Mouse (Mus musculus): ENCODE results near the gene Aox1.
A peak's percentile ranks its signal among the peaks of the same experiment; 100 is the strongest.
"Not testable (repeated sequence)": the region's sequence is repeated elsewhere in the genome, so short reads cannot be mapped to it uniquely, and the experiment has no call there.

The Aox1 gene

GRCm38 (mm10) chr1:58029636-58030117 lies at the start of gene Aox1:
Gene Aox1 (plus strand): TSS chr1:58029931.
- DNase-seq (ENCODE audit: low spot score in 2 of 2): peak; percentile 16 to 25

GRCm38 (mm10) chr1:57989052-57989600 lies 40.6 kb upstream of the Aox1 start:
- no peak for DNase-seq (ENCODE audit: low spot score in 2 of 2)

GRCm38 (mm10) chr1:57991277-57991676 lies 38.5 kb upstream of the Aox1 start:
- DNase-seq (ENCODE audit: low spot score in 2 of 2): no peak

- peak; percentile 77 to 84 for DNase-seq (ENCODE audit: low spot score in 2 of 2)
Measured at GRCm38 (mm10) chr1:57995432-57996132, 34.1 kb upstream of the Aox1 start, which contains the start of gene Sgo2a. Gene Sgo2a (plus strand): TSS chr1:57995971.

GRCm38 (mm10) chr1:57996133-57996615 lies 33.6 kb upstream of the Aox1 start:
- DNase-seq (ENCODE audit: low spot score in 2 of 2): no peak

GRCm38 (mm10) chr1:57998146-57998545 lies 31.6 kb upstream of the Aox1 start:
- DNase-seq (ENCODE audit: low spot score in 2 of 2): no peak

- DNase-seq (ENCODE audit: low spot score in 2 of 2): not testable (repeated sequence)
Measured at GRCm38 (mm10) chr1:58006388-58006787, 23.3 kb upstream of the Aox1 start.

GRCm38 (mm10) chr1:58018856-58019255 lies 10.9 kb upstream of the Aox1 start, which contains the start of gene Kctd18:
Gene Kctd18 (minus strand): TSS chr1:58018956.
- no peak for DNase-seq (ENCODE audit: low spot score in 2 of 2)

GRCm38 (mm10) chr1:58027707-58028106 lies 2.0 kb upstream of the Aox1 start:
- DNase-seq (ENCODE audit: low spot score in 2 of 2): no peak

GRCm38 (mm10) chr1:58030156-58030871 lies 583 bp downstream of the Aox1 start:
- DNase-seq (ENCODE audit: low spot score in 2 of 2): peak; percentile 49 to 54

GRCm38 (mm10) chr1:58031160-58031769 lies 1.5 kb downstream of the Aox1 start:
- DNase-seq (ENCODE audit: low spot score in 2 of 2): no peak

GRCm38 (mm10) chr1:58037306-58037705 lies 7.6 kb downstream of the Aox1 start:
- not testable (repeated sequence) for DNase-seq (ENCODE audit: low spot score in 2 of 2)

GRCm38 (mm10) chr1:58045076-58045475 lies 15.3 kb downstream of the Aox1 start:
- DNase-seq (ENCODE audit: low spot score in 2 of 2): no peak

- DNase-seq (ENCODE audit: low spot score in 2 of 2): no peak
Measured at GRCm38 (mm10) chr1:58045546-58045945, 15.8 kb downstream of the Aox1 start.

- no peak for DNase-seq (ENCODE audit: low spot score in 2 of 2)
Measured at GRCm38 (mm10) chr1:58046721-58047290, 17.1 kb downstream of the Aox1 start.

- DNase-seq (ENCODE audit: low spot score in 2 of 2): no peak
Measured at GRCm38 (mm10) chr1:58049126-58049525, 19.4 kb downstream of the Aox1 start.

GRCm38 (mm10) chr1:58055598-58055997 lies 25.9 kb downstream of the Aox1 start:
- DNase-seq (ENCODE audit: low spot score in 2 of 2): no peak

- no peak for DNase-seq (ENCODE audit: low spot score in 2 of 2)
Measured at GRCm38 (mm10) chr1:58056074-58056807, 26.5 kb downstream of the Aox1 start.

GRCm38 (mm10) chr1:58056939-58057338 lies 27.2 kb downstream of the Aox1 start:
- DNase-seq (ENCODE audit: low spot score in 2 of 2): no peak

GRCm38 (mm10) chr1:58058846-58059245 lies 29.1 kb downstream of the Aox1 start:
- no peak for DNase-seq (ENCODE audit: low spot score in 2 of 2)

- DNase-seq (ENCODE audit: low spot score in 2 of 2): no peak
Measured at GRCm38 (mm10) chr1:58062131-58062530, 32.4 kb downstream of the Aox1 start.

Measured in right cerebral cortex, postnatal 36 days (tissue).